Mouse (Mus musculus): ENCODE measurements around the gene Donson.

Gene Donson

GRCm38 (mm10) chr16:91640171-91640570 lies 48.4 kb downstream of the Donson start:
- DNase-seq (ENCODE audit: low spot score), result no peak

- no peak for DNase-seq (ENCODE audit: low spot score)
Observed at GRCm38 (mm10) chr16:91639636-91640035, 48.9 kb downstream of the Donson start.

GRCm38 (mm10) chr16:91639161-91639560 lies 49.4 kb downstream of the Donson start:
- no peak for DNase-seq (ENCODE audit: low spot score)

- no peak for DNase-seq (ENCODE audit: low spot score)
Observed at GRCm38 (mm10) chr16:91633641-91634040, 54.9 kb downstream of the Donson start.

GRCm38 (mm10) chr16:91632940-91633339 lies 55.6 kb downstream of the Donson start:
- no peak for DNase-seq (ENCODE audit: low spot score)

GRCm38 (mm10) chr16:91632439-91632838 lies 56.1 kb downstream of the Donson start:
- peak; percentile 57 for DNase-seq (ENCODE audit: low spot score)

GRCm38 (mm10) chr16:91630584-91630983 lies 58.0 kb downstream of the Donson start:
- no peak for DNase-seq (ENCODE audit: low spot score)

GRCm38 (mm10) chr16:91629749-91630148 lies 58.8 kb downstream of the Donson start:
- no peak for DNase-seq (ENCODE audit: low spot score)

- DNase-seq (ENCODE audit: low spot score), result no peak
Observed at GRCm38 (mm10) chr16:91628673-91629072, 59.9 kb downstream of the Donson start.

- DNase-seq (ENCODE audit: low spot score), result no peak
Observed at GRCm38 (mm10) chr16:91627831-91628230, 60.7 kb downstream of the Donson start.

All from adipocyte (in vitro differentiated cells).